Mouse (Mus musculus) megakaryocyte, embryonic 14.5 days (primary cell): ENCODE data around the gene Gm9903. TPM values are rescaled to one million over a fixed set of nuclear protein-coding genes. Genes with fewer than 3 reads are reported as not detected.

Experiments used
- H3K27me3 ChIP-seq: replicated peaks from 2 replicates; pipeline ENCODE3; 2012; ENCODE audit warnings: inconsistent platforms
- H3K36me3 ChIP-seq: replicated peaks from 2 replicates; pipeline ENCODE3; 2012; ENCODE audit warnings: low read length, inconsistent platforms, mixed read lengths
- H3K4me1 ChIP-seq: 2 replicates; pipeline ENCODE4 v1.6.1; 2012; ENCODE audit warnings: inconsistent platforms
- H3K4me3 ChIP-seq: replicated peaks from 2 replicates; pipeline ENCODE3; 2012; ENCODE audit warnings: moderate library complexity, mild to moderate bottlenecking, inconsistent platforms
- H3K9me3 ChIP-seq: 2 replicates; pipeline ENCODE4 v1.6.1; 2012; ENCODE audit warnings: inconsistent platforms
- FLI1 ChIP-seq: IDR thresholded peaks from 2 replicates; pipeline ENCODE4 v1.6.1; 2012; ENCODE audit warnings: low read length, inconsistent platforms, mixed read lengths
- GATA1 ChIP-seq: IDR thresholded peaks from 3 replicates; pipeline ENCODE4 v1.6.1; 2012; ENCODE audit warnings: mixed read lengths, low read length, inconsistent platforms, borderline replicate concordance
- polyA plus RNA-seq: library from polyadenylated mRNA; stranded (reverse); fragments of >175 nt; gene quantifications from 2 replicates; pipeline ENCODE4 v1.2.3, GENCODE M21; 2012; ENCODE audit warnings: low replicate concordance; ENCODE audit not compliant: insufficient read depth

Gene Gm9903
- polyA plus RNA-seq: not detected in 2 replicates

GRCm38 (mm10) chr5:33629301-33629987 is at the start of gene Gm9903, which contains the start of gene Fam53a:
TSS of gene Gm9903 (plus strand) at chr5:33629925.
TSS of gene Fam53a (minus strand) at chr5:33629635.
- TF ChIP-seq GATA1 (no peak), FLI1 (no peak)
- Histone ChIP-seq H3K36me3 (peaks cover 15% of the 10 kb centered on the region), H3K9me3 (no peaks in the 10 kb centered on the region), H3K4me3 (peak within 1 kb of the TSS; percentile 99), H3K4me1 (peaks cover 51% of the 10 kb centered on the region), H3K27me3 (no peaks in the 10 kb centered on the region)

GRCm38 (mm10) chr5:33580336-33580735 is 49.4 kb upstream of the Gm9903 start:
- no peak for TF ChIP-seq GATA1
- no peak for TF ChIP-seq FLI1
- Histone ChIP-seq H3K27me3 (peaks cover 74% of the 10 kb centered on the region), H3K4me1 (peaks cover 11% of the 10 kb centered on the region), H3K4me3 (no peak overlapping the region), H3K9me3 (0 out of 2 replicates have a peak, but pooled peaks cover 3% of the 10 kb centered on the region), H3K36me3 (no peaks in the 10 kb centered on the region)

DNA sequence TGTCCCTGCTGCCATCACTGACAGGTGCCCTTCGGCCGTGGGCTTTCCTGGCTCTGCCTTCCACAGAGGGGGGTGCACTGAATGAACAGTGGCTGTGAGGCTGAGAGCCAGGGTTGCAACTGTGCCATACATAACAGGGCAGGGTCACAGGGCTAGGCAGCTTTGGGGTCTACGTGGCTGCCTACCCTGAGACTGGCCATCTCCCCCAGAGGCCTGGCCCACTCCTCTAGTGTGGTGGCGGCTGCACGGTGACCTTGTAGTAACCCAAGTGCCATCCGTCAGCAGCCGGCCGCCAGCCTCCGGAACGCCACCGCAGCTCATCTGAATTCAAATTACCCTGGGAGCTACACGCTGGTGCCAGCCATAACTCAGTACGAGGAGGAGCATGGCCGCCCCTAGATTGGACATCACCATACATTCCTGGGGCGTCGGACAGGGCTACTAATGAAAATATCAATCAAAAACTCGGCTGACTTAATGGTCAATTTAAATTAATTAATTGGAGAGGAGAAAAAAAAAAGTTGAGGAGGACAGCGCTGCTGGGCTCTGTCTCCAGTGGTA is 42.1 kb upstream of the Gm9903 start:
- Histone ChIP-seq H3K27me3 (peaks cover 76% of the 10 kb centered on the region), H3K36me3 (no peaks in the 10 kb centered on the region), H3K4me3 (no peak overlapping the region), H3K9me3 (no peaks in the 10 kb centered on the region), H3K4me1 (peaks cover 11% of the 10 kb centered on the region)
- no peak for TF ChIP-seq FLI1
- TF ChIP-seq GATA1: no peak

DNA sequence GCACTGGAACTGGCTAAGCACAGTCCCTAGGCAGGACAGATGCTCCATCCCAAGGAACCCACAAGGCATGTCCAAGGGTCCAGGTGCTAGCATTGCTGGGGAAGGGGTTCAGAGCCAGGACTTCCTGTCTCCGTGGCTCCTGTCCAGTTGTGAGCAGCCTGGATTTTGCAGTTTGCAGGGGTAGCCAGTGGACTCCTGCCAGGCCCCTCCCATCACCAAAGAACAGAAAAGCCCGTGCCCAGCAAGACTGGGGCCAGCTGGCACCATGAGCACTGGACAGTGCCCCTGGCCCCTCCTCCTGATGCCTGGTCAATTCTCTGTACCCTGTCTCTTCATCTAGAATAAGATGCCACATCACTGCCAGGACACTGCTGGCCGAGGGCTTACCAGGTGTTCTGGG is 41.7 kb upstream of the Gm9903 start:
- Histone ChIP-seq H3K36me3 (no peaks in the 10 kb centered on the region), H3K4me3 (no peak overlapping the region), H3K4me1 (peaks cover 9% of the 10 kb centered on the region), H3K9me3 (no peaks in the 10 kb centered on the region), H3K27me3 (peaks cover 73% of the 10 kb centered on the region)
- TF ChIP-seq FLI1 (no peak), GATA1 (no peak)

GRCm38 (mm10) chr5:33589221-33589888 is 40.4 kb upstream of the Gm9903 start:
- Histone ChIP-seq H3K36me3 (no peaks in the 10 kb centered on the region), H3K27me3 (peaks cover 65% of the 10 kb centered on the region), H3K4me1 (peaks cover 5% of the 10 kb centered on the region; the same call in 1 of the 2 replicates), H3K9me3 (no peaks in the 10 kb centered on the region), H3K4me3 (no peak overlapping the region)
- TF ChIP-seq FLI1 (no peak), GATA1 (no peak)

- no peak for TF ChIP-seq FLI1
- H3K4me1 ChIP-seq: peaks cover 5% of the 10 kb centered on the region; the same call in 1 of the 2 replicates
- peaks cover 11% of the 10 kb centered on the region for H3K36me3 ChIP-seq
Observed at GRCm38 (mm10) chr5:33593620-33594019, 36.1 kb upstream of the Gm9903 start.

DNA sequence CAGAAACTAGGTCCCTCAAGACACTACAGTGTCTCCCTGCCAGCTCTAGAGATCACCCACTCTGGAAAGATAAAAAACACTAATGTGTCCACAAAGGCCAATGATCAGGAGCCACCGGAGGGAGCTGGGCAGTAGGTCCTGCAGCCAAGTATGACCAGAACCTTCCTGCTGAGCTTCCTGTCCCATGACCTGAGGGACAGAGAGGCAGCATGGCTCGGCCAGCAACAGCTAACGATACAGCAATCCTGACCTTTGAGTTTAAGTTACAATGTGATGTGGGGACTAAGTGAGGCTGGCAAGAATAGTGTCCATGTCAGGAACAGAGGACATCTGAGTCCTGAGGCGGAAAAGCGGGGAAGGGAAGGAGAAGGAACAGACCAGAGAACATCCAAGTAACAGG is 24.4 kb upstream of the Gm9903 start:
- TF ChIP-seq FLI1 (no peak), GATA1 (no peak)
- peaks cover 98% of the 10 kb centered on the region for H3K36me3 ChIP-seq
- peak overlapping the region; percentile 20 for H3K4me3 ChIP-seq
- no peaks in the 10 kb centered on the region for H3K9me3 ChIP-seq
- peaks cover 14% of the 10 kb centered on the region for H3K4me1 ChIP-seq
- H3K27me3 ChIP-seq: no peaks in the 10 kb centered on the region

More at GRCm38 (mm10) chr5:33593620-33594019, 36.1 kb upstream of the Gm9903 start:
- H3K4me3 ChIP-seq: no peak overlapping the region
- peaks cover 34% of the 10 kb centered on the region for H3K27me3 ChIP-seq
- no peaks in the 10 kb centered on the region for H3K9me3 ChIP-seq

DNA sequence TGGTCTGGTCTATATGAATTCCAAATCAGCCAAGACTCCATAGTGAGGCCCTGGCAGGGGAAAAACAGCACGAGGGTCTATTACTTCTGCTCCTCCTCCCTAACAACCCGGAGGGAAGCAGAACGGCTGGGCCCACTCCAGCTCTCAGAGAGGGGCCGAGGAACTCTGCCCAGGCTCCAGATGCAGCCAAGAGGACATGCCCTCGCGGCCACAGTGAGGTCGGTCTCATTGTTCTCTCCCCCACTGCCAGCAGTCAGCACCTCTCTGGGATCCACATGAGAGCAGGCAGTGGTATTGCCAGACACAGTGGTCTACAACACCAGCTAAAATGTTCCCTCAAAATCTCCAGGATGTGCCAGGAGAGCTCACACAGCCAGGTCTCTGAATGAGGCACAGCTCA is 23.1 kb upstream of the Gm9903 start:
- Histone ChIP-seq H3K36me3 (peaks cover 98% of the 10 kb centered on the region), H3K9me3 (no peaks in the 10 kb centered on the region), H3K4me3 (no peak overlapping the region), H3K4me1 (peaks cover 14% of the 10 kb centered on the region), H3K27me3 (no peaks in the 10 kb centered on the region)
- TF ChIP-seq FLI1 (no peak), GATA1 (no peak)

DNA sequence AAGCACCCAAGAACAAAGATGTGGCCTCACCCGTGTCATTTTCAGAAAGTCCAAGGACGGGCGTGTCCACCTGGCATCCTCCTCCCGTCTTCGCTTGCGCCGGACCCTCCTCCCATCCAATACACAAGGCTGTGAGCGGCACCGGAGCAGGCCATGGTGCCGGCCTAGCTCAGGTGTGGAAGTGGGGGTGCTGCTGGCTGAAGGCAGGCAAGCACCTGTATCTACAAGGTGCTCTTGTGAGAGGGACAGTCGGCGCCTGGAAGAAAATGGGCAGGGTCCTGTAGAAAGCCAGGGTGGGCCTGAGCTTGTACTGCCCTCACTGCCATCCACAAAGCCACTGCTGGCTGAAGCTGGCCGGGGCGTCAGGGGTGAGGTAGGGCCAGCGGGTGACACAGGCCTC is 22.3 kb upstream of the Gm9903 start:
- H3K36me3 ChIP-seq: peaks cover 98% of the 10 kb centered on the region
- H3K4me1 ChIP-seq: peaks cover 14% of the 10 kb centered on the region
- no peaks in the 10 kb centered on the region for H3K9me3 ChIP-seq
- H3K27me3 ChIP-seq: no peaks in the 10 kb centered on the region
- H3K4me3 ChIP-seq: no peak overlapping the region
- TF ChIP-seq GATA1 (no peak), FLI1 (no peak)

DNA sequence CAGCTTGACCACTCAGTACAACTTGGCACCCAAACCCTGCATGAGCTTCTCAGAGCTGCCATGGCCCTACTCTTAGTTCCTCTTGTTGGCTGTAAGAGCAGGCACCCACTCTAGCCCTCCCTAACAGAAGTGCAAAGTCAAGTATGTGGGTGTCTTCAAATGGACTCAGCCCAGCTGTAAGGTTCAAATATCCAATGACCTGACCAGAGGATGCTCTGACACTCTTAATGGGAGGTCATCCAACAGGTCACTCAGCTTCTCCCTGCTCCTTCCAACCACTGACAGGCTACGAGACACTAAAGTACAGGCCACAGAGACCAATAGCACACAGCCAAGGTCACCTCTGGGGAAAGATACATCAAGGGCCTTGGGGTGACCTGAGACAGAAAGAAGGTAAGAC is 20.5 kb upstream of the Gm9903 start:
- Histone ChIP-seq H3K27me3 (no peaks in the 10 kb centered on the region), H3K36me3 (peaks cover 97% of the 10 kb centered on the region), H3K4me3 (no peak overlapping the region), H3K4me1 (peaks cover 14% of the 10 kb centered on the region), H3K9me3 (no peaks in the 10 kb centered on the region)
- TF ChIP-seq FLI1 (no peak), GATA1 (no peak)
